Mouse (Mus musculus): Measurements from ENCODE around the gene Metrnl. TPM values are rescaled to one million over a fixed set of nuclear protein-coding genes. Genes with fewer than 3 reads are reported as not detected.

The Metrnl gene
- polyA plus RNA-seq, 1 experiment from 2014 or later, result 5.5 TPM

DNA sequence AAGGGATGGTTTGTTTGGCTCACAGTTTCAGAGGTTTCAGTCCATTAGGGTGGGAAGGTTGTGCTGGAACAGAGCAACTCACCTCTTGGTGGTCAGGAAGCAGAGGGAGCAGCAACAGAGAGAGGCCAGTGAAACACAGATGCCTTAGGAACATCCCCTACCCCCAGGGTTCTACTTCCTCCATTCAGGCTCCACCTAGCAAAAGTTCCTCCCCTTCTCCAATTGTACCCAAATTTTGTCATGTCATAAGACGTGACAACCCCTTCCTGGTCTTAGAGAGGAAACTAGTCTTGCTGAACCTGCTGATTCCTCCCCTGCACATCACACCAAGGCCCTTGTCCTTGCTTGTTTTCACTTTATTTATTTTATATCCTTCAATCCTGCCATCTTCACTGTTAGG, 32.8 kb downstream of the Metrnl start:
- no peak for ATAC-seq (ENCODE audit: insufficient number of reproducible peaks, low FRiP score, low TSS enrichment, low read depth)
- H3K9me3 ChIP-seq (ENCODE audit: control insufficient read depth, low read length), result no peaks in the 10 kb centered on the region
- H3K9ac ChIP-seq (ENCODE audit: low read length), result no peak overlapping the region
- DNase-seq (ENCODE audit: low spot score), result no peak
- H3K36me3 ChIP-seq (ENCODE audit: control insufficient read depth, insufficient read depth, low read length), result no peaks in the 10 kb centered on the region
- no peak overlapping the region for H3K4me3 ChIP-seq (ENCODE audit: low read depth, low read length)
- H3K27ac ChIP-seq (replicated peaks; ENCODE audit: low read depth, low read length), result no peak overlapping the region
- no peaks in the 10 kb centered on the region for H3K27me3 ChIP-seq (ENCODE audit: control insufficient read depth, insufficient read depth, low read length)
- H3K4me2 ChIP-seq (ENCODE audit: low read depth, severe bottlenecking), result no peak overlapping the region
- H3K4me1 ChIP-seq (ENCODE audit: control insufficient read depth, insufficient read depth, low read length), result peaks cover 5% of the 10 kb centered on the region; the same call in 1 of the 2 replicates
- WGBS, result 68% methylated on average over 1 of the region's 1 CpGs

- Histone ChIP-seq H3K4me2 (ENCODE audit: low read depth, severe bottlenecking) (no peak overlapping the region), H3K36me3 (ENCODE audit: control insufficient read depth, insufficient read depth, low read length) (no peaks in the 10 kb centered on the region), H3K9ac (ENCODE audit: low read length) (no peak overlapping the region), H3K27me3 (ENCODE audit: control insufficient read depth, insufficient read depth, low read length) (no peaks in the 10 kb centered on the region), H3K27ac (replicated peaks; ENCODE audit: low read depth, low read length) (no peak overlapping the region), H3K4me1 (ENCODE audit: control insufficient read depth, insufficient read depth, low read length) (peaks cover 5% of the 10 kb centered on the region; the same call in 1 of the 2 replicates), H3K4me3 (ENCODE audit: low read depth, low read length) (no peak overlapping the region), H3K9me3 (ENCODE audit: control insufficient read depth, low read length) (no peaks in the 10 kb centered on the region)
- DNase-seq (ENCODE audit: low spot score) (no peak), ATAC-seq (ENCODE audit: insufficient number of reproducible peaks, low FRiP score, low TSS enrichment, low read depth) (no peak)
- 29% methylated on average over 1 of the region's 1 CpGs for WGBS
These were observed 33.5 kb downstream of the Metrnl start for GRCm38 (mm10) chr11:121734892-121735291.

GRCm38 (mm10) chr11:121738616-121739015, 37.3 kb downstream of the Metrnl start:
- no peaks in the 10 kb centered on the region for H3K36me3 ChIP-seq (ENCODE audit: control insufficient read depth, insufficient read depth, low read length)
- no peaks in the 10 kb centered on the region for H3K27me3 ChIP-seq (ENCODE audit: control insufficient read depth, insufficient read depth, low read length)
- H3K27ac ChIP-seq (replicated peaks; ENCODE audit: low read depth, low read length), result no peak overlapping the region
- H3K4me2 ChIP-seq (ENCODE audit: low read depth, severe bottlenecking), result no peak overlapping the region
- peaks cover 5% of the 10 kb centered on the region; the same call in 1 of the 2 replicates for H3K4me1 ChIP-seq (ENCODE audit: control insufficient read depth, insufficient read depth, low read length)
- no peak for ATAC-seq (ENCODE audit: insufficient number of reproducible peaks, low FRiP score, low TSS enrichment, low read depth)
- H3K4me3 ChIP-seq (ENCODE audit: low read depth, low read length), result no peak overlapping the region
- DNase-seq (ENCODE audit: low spot score), result no peak
- H3K9ac ChIP-seq (ENCODE audit: low read length), result no peak overlapping the region
- no peaks in the 10 kb centered on the region for H3K9me3 ChIP-seq (ENCODE audit: control insufficient read depth, low read length)
- WGBS, result 31% methylated on average over 3 of the region's 3 CpGs

DNA sequence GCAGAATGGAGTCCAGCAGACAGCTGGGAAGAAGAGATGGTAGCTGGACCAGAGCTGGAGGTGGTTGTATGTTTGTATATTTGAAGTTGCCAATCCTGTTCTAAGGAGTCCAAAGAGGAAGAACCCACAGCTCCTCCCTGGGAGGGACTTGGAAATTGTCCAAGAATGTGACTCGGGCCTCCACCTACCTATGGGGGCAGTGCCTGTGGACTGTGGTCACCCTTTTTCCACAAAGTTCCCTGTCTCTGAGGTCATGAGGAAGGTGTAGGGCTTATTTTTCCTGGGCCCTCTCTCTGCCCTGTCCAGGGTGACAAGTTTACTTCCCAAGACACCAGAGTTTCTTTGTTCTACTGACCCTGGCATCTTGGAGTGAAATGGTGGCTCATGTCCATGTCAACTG, 39.6 kb downstream of the Metrnl start:
- H3K27ac ChIP-seq (replicated peaks; ENCODE audit: low read depth, low read length), result no peak overlapping the region
- H3K4me1 ChIP-seq (ENCODE audit: control insufficient read depth, insufficient read depth, low read length), result 0 out of 2 replicates have a peak, but pooled peaks cover 2% of the 10 kb centered on the region
- no peak for DNase-seq (ENCODE audit: low spot score)
- no peak overlapping the region for H3K4me3 ChIP-seq (ENCODE audit: low read depth, low read length)
- no peaks in the 10 kb centered on the region for H3K27me3 ChIP-seq (ENCODE audit: control insufficient read depth, insufficient read depth, low read length)
- 84% methylated on average over 1 of the region's 1 CpGs for WGBS
- H3K9ac ChIP-seq (ENCODE audit: low read length), result no peak overlapping the region
- no peaks in the 10 kb centered on the region for H3K9me3 ChIP-seq (ENCODE audit: control insufficient read depth, low read length)
- no peak overlapping the region for H3K4me2 ChIP-seq (ENCODE audit: low read depth, severe bottlenecking)
- ATAC-seq (ENCODE audit: insufficient number of reproducible peaks, low FRiP score, low TSS enrichment, low read depth), result no peak
- H3K36me3 ChIP-seq (ENCODE audit: control insufficient read depth, insufficient read depth, low read length), result no peaks in the 10 kb centered on the region

DNA sequence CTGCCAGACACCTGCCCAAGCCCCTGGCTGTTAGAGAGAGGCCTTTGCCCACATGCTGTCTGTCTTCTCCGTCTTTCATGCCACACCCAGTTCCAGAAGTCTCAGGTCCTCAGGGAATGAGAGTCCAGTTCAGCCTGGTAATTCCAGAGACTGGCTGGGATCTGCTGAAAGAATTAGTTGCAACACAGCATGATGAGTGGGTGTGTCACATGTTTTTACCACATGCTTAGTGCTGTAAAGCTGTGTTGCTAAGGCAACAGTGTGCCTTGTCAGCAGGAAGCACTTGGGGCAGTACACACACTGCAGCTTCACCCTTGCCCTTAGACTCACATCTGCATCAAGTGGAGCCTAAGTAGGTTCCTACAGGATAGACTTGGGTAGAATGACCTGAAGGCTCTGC, 40.1 kb downstream of the Metrnl start:
- Histone ChIP-seq H3K4me3 (ENCODE audit: low read depth, low read length) (no peak overlapping the region), H3K9me3 (ENCODE audit: control insufficient read depth, low read length) (no peaks in the 10 kb centered on the region), H3K27me3 (ENCODE audit: control insufficient read depth, insufficient read depth, low read length) (no peaks in the 10 kb centered on the region), H3K9ac (ENCODE audit: low read length) (no peak overlapping the region), H3K4me2 (ENCODE audit: low read depth, severe bottlenecking) (no peak overlapping the region), H3K36me3 (ENCODE audit: control insufficient read depth, insufficient read depth, low read length) (no peaks in the 10 kb centered on the region), H3K27ac (replicated peaks; ENCODE audit: low read depth, low read length) (no peak overlapping the region; the same call in 1 of the 2 replicates), H3K4me1 (ENCODE audit: control insufficient read depth, insufficient read depth, low read length) (0 out of 2 replicates have a peak, but pooled peaks cover 2% of the 10 kb centered on the region)
- WGBS, result 74% methylated on average over 1 of the region's 1 CpGs
- DNase-seq (ENCODE audit: low spot score), result no peak
- ATAC-seq (ENCODE audit: insufficient number of reproducible peaks, low FRiP score, low TSS enrichment, low read depth), result no peak

- 81% methylated on average over 1 of the region's 1 CpGs for WGBS
- H3K4me3 ChIP-seq (ENCODE audit: low read depth, low read length), result no peak overlapping the region
- H3K36me3 ChIP-seq (ENCODE audit: control insufficient read depth, insufficient read depth, low read length), result no peaks in the 10 kb centered on the region
- H3K9me3 ChIP-seq (ENCODE audit: control insufficient read depth, low read length), result no peaks in the 10 kb centered on the region
- ATAC-seq (ENCODE audit: insufficient number of reproducible peaks, low FRiP score, low TSS enrichment, low read depth) (no peak), DNase-seq (ENCODE audit: low spot score) (no peak)
- no peaks in the 10 kb centered on the region for H3K27me3 ChIP-seq (ENCODE audit: control insufficient read depth, insufficient read depth, low read length)
- no peak overlapping the region for H3K27ac ChIP-seq (replicated peaks; ENCODE audit: low read depth, low read length)
- H3K4me2 ChIP-seq (ENCODE audit: low read depth, severe bottlenecking), result no peak overlapping the region
- no peak overlapping the region for H3K9ac ChIP-seq (ENCODE audit: low read length)
- H3K4me1 ChIP-seq (ENCODE audit: control insufficient read depth, insufficient read depth, low read length), result 0 out of 2 replicates have a peak, but pooled peaks cover 2% of the 10 kb centered on the region
These were observed 41.8 kb downstream of the Metrnl start for GRCm38 (mm10) chr11:121743113-121743512.

DNA sequence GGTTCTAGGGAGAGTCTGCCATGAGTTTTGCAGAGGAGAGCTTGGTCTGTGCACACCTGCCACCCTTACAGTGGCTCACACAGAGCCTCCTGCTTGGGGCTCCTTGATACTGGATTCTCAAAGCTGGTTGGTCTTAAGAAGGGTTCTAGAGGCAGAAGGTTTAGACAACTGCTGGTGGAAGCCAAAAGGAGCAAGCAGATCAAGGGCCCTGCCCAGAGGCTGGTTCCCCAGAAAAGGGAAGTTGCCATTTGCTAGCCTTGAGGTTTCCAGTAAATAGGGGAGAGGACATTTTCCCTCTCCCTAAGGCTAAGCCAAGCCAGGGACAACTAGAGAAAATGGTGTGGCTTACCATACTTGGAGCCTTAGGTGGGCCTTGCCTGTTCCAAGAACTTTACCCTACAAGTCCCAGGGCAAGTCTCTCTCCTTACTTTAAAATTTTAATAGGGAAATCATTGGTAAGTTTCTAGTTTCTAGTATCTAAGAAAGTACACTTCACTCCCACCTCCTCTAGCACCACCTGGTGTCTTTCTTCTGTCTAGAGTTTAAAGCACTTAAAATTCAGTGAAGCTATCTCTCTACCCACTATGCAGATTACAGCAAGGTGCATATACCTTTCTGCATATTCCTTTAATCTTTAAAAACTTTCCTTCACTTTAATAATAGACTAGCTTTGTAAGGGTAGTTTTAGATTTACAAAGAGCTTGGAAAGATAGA, 42.7 kb downstream of the Metrnl start:
- no peak overlapping the region for H3K27ac ChIP-seq (replicated peaks; ENCODE audit: low read depth, low read length)
- no peaks in the 10 kb centered on the region for H3K9me3 ChIP-seq (ENCODE audit: control insufficient read depth, low read length)
- H3K36me3 ChIP-seq (ENCODE audit: control insufficient read depth, insufficient read depth, low read length), result no peaks in the 10 kb centered on the region
- H3K4me2 ChIP-seq (ENCODE audit: low read depth, severe bottlenecking), result no peak overlapping the region
- no peak for ATAC-seq (ENCODE audit: insufficient number of reproducible peaks, low FRiP score, low TSS enrichment, low read depth)
- H3K4me3 ChIP-seq (ENCODE audit: low read depth, low read length), result no peak overlapping the region
- no peak overlapping the region for H3K9ac ChIP-seq (ENCODE audit: low read length)
- H3K27me3 ChIP-seq (ENCODE audit: control insufficient read depth, insufficient read depth, low read length), result no peaks in the 10 kb centered on the region
- H3K4me1 ChIP-seq (ENCODE audit: control insufficient read depth, insufficient read depth, low read length), result no peaks in the 10 kb centered on the region
- DNase-seq (ENCODE audit: low spot score), result no peak

- H3K36me3 ChIP-seq (ENCODE audit: control insufficient read depth, insufficient read depth, low read length), result no peaks in the 10 kb centered on the region
- 80% methylated on average over 12 of the region's 12 CpGs for WGBS
- no peak overlapping the region for H3K4me2 ChIP-seq (ENCODE audit: low read depth, severe bottlenecking)
- ATAC-seq (ENCODE audit: insufficient number of reproducible peaks, low FRiP score, low TSS enrichment, low read depth) (no peak), DNase-seq (ENCODE audit: low spot score) (no peak)
- no peak overlapping the region for H3K27ac ChIP-seq (replicated peaks; ENCODE audit: low read depth, low read length)
- no peaks in the 10 kb centered on the region for H3K4me1 ChIP-seq (ENCODE audit: control insufficient read depth, insufficient read depth, low read length)
- no peak overlapping the region for H3K9ac ChIP-seq (ENCODE audit: low read length)
- H3K9me3 ChIP-seq (ENCODE audit: control insufficient read depth, low read length), result no peaks in the 10 kb centered on the region
- no peaks in the 10 kb centered on the region for H3K27me3 ChIP-seq (ENCODE audit: control insufficient read depth, insufficient read depth, low read length)
- no peak overlapping the region for H3K4me3 ChIP-seq (ENCODE audit: low read depth, low read length)
These were observed 45.7 kb downstream of the Metrnl start for GRCm38 (mm10) chr11:121746941-121747494.
